Mouse (Mus musculus) olfactory bulb, adult 2 months (tissue): Measurements from ENCODE around the gene Lce1c.

ENCODE experiments used
- CTCF ChIP-seq: fragments of 200-500 bp; IDR thresholded peaks from 2 replicates; pipeline ENCODE4 v1.5.1; 2012; ENCODE audit warnings: low read depth, mild to moderate bottlenecking, low read length, moderate library complexity; ENCODE audit not compliant: insufficient read depth
- POLR2A ChIP-seq: fragments of 200-500 bp; IDR thresholded peaks from 2 replicates; pipeline ENCODE4 v1.6.1; 2012; ENCODE audit warnings: mild to moderate bottlenecking, low read depth, low read length, moderate library complexity; ENCODE audit not compliant: insufficient read depth

- TF ChIP-seq CTCF (no peak), POLR2A (no peak)
These were observed 40.4 kb upstream of the Lce1c start for GRCm38 (mm10) chr3:92638653-92638991.
